In genomic region chr2:38953152-38953883, GRCm38 (mm10) we compare ENCODE assay signal across 8 mouse cellular contexts. TPM values are rescaled to one million over a fixed set of nuclear protein-coding genes. Genes with fewer than 3 reads are reported as not detected.
A peak's percentile ranks its signal among the peaks of the same experiment; 100 is the strongest.
DNase-seq lines count a peak whose midpoint lies in the region; ATAC-seq lines count a peak whose summit lies in the region.
"Had no signal": no experiment of that assay in that cellular context is flagged by ENCODE, and none has a peak within 500 bp of the region (broad histone marks: within the 10 kb centered on the region; RNA-seq: fewer than 3 reads in every experiment).

No protein-coding gene starts in this region.

- no peak for ATAC-seq in monocyte, adult 5-6 weeks (replicated peaks; ENCODE audit: insufficient number of reproducible peaks, low FRiP score, low TSS enrichment, poor library complexity, severe bottlenecking)

- peak; percentile 36 for DNase-seq in urinary bladder, adult 2 months (ENCODE audit: low spot score)
- DNase-seq in urinary bladder, postnatal 10 days (ENCODE audit: low spot score), result no peak
- peak; percentile 39 to 54 for DNase-seq in cerebellum, postnatal 4 days (ENCODE audit: low spot score in 2 of 2)
- DNase-seq in kidney, postnatal 14 days, result peak; percentile 19
- DNase-seq in ovary, postnatal 14 days (ENCODE audit: low spot score), result peak; percentile 26
- no peak for DNase-seq in thymus, adult 18-20 months
- DNase-seq: liver, embryonic 13.5 days had no signal

RNA-seq across cellular contexts. Expression of gene Olfml2a, which starts 21.5 kb away (rescaled TPM):
- polyA plus RNA-seq in urinary bladder, adult 2 months (2012; rRNA removed), result 7.7 and 12.3 TPM in 2 replicates
- total RNA-seq in monocyte, adult 5-6 weeks (2017), result not detected in 3 replicates

RNA-seq across cellular contexts. Expression of gene Nr6a1, which starts 25.8 kb away (rescaled TPM):
- 5.3 and 5.4 TPM in 2 replicates for polyA plus RNA-seq in urinary bladder, adult 2 months (2012; rRNA removed)
- 0.29 to 2.2 TPM (median 1.1 TPM) in 3 replicates for total RNA-seq in monocyte, adult 5-6 weeks (2017)

RNA-seq across cellular contexts. Expression of gene Wdr38, which starts 44.0 kb away (rescaled TPM):
- polyA plus RNA-seq in urinary bladder, adult 2 months (2012; rRNA removed), result 0.88 and 1.1 TPM in 2 replicates
- 0.68 to 1.2 TPM (median 0.95 TPM) in 3 replicates for total RNA-seq in monocyte, adult 5-6 weeks (2017)

RNA-seq across cellular contexts. Expression of gene Arpc5l, which starts 51.8 kb away (rescaled TPM):
- 72.3 and 79.9 TPM in 2 replicates for polyA plus RNA-seq in urinary bladder, adult 2 months (2012; rRNA removed)
- total RNA-seq in monocyte, adult 5-6 weeks (2017), result 82.4 to 119 TPM (median 91.7 TPM) in 3 replicates

RNA-seq across cellular contexts. Expression of gene Rpl35, which starts 52.1 kb away (rescaled TPM):
- 609 and 648 TPM in 2 replicates for polyA plus RNA-seq in urinary bladder, adult 2 months (2012; rRNA removed)
- 398 to 553 TPM (median 528 TPM) in 3 replicates for total RNA-seq in monocyte, adult 5-6 weeks (2017)

Comparison
In these comparisons a context has a peak if more than half of its experiments do, and no peak if none do; other contexts are left out.
1. DNase-seq: peak in urinary bladder, adult 2 months (single experiment), cerebellum, postnatal 4 days (2 of 2), kidney, postnatal 14 days (single experiment) and ovary, postnatal 14 days (single experiment); none in urinary bladder, postnatal 10 days (single experiment) and thymus, adult 18-20 months (0 of 2).